ENCODE assay signal across 18 mouse cellular contexts in genomic region chr6:140677960-140678359, GRCm38 (mm10). TPM values are rescaled to one million over a fixed set of nuclear protein-coding genes. Genes with fewer than 3 reads are reported as not detected.
DNase-seq lines count a peak whose midpoint lies in the region; ATAC-seq and TF ChIP-seq lines count a peak whose summit lies in the region.
"Had no signal": no experiment of that assay in that cellular context is flagged by ENCODE, and none has a peak within 500 bp of the region (broad histone marks: within the 10 kb centered on the region; RNA-seq: fewer than 3 reads in every experiment).

No protein-coding gene starts in this region.

- no peak for ATAC-seq in lung, embryonic 15.5 days (ENCODE audit: borderline replicate concordance, extremely low read depth, low FRiP score, low TSS enrichment)
- peak; percentile 40; the same call in 1 of the 2 replicates for ATAC-seq in kidney, embryonic 14.5 days (ENCODE audit: low FRiP score, low TSS enrichment)
- no peak for ATAC-seq in limb, embryonic 13.5 days (ENCODE audit: low FRiP score, low read depth)
- ATAC-seq: intestine, embryonic 15.5 days had no signal

- no peaks in the 10 kb centered on the region for H3K27me3 ChIP-seq in lung, embryonic 15.5 days
- H3K27me3 ChIP-seq in kidney, embryonic 14.5 days (ENCODE audit: control insufficient read depth, insufficient read depth, low read length) = no peaks in the 10 kb centered on the region
- no peaks in the 10 kb centered on the region for H3K27me3 ChIP-seq in limb, embryonic 13.5 days
- H3K27me3 ChIP-seq in thymus, adult 2 months (ENCODE audit: control insufficient read depth, insufficient read depth, low read length) = no peaks in the 10 kb centered on the region
- H3K27me3 ChIP-seq: intestine, embryonic 15.5 days; neural tube, embryonic 13.5 days had no signal

- H3K9me3 ChIP-seq in lung, embryonic 15.5 days = no peaks in the 10 kb centered on the region
- H3K9me3 ChIP-seq in kidney, embryonic 14.5 days (ENCODE audit: control insufficient read depth, low read length) = no peaks in the 10 kb centered on the region
- H3K9me3 ChIP-seq in limb, embryonic 13.5 days = no peaks in the 10 kb centered on the region
- H3K9me3 ChIP-seq: intestine, embryonic 15.5 days; neural tube, embryonic 13.5 days had no signal

- no peak overlapping the region for H3K27ac ChIP-seq in lung, embryonic 15.5 days
- peak overlapping the region; percentile 76 for H3K27ac ChIP-seq in kidney, embryonic 14.5 days (ENCODE audit: low read depth, low read length)
- peak overlapping the region; percentile 61; the same call in 1 of the 2 replicates for H3K27ac ChIP-seq in limb, embryonic 13.5 days
- H3K27ac ChIP-seq in thymus, adult 2 months (ENCODE audit: control insufficient read depth, insufficient read depth, low read length) = no peak overlapping the region
- H3K27ac ChIP-seq: intestine, embryonic 15.5 days; macrophage had no signal

- peaks cover 22% of the 10 kb centered on the region for H3K4me1 ChIP-seq in lung, embryonic 15.5 days
- H3K4me1 ChIP-seq in kidney, embryonic 14.5 days (ENCODE audit: control insufficient read depth, insufficient read depth, low read length) = peaks cover 20% of the 10 kb centered on the region
- peaks cover 67% of the 10 kb centered on the region for H3K4me1 ChIP-seq in limb, embryonic 13.5 days
- peaks cover 19% of the 10 kb centered on the region for H3K4me1 ChIP-seq in thymus, adult 2 months (replicated peaks; ENCODE audit: control insufficient read depth, insufficient read depth, low read length)

- TF ChIP-seq POLR2A in thymus, adult 2 months (IDR thresholded peaks at IDR 0.05; ENCODE audit: control insufficient read depth, extremely low read depth, insufficient read depth, low read length, poor library complexity) = no peak

- peak overlapping the region; percentile 6; the same call in 1 of the 2 replicates for H3K4me2 ChIP-seq in lung, embryonic 15.5 days
- no peak overlapping the region; the same call in 1 of the 2 replicates for H3K4me2 ChIP-seq in kidney, embryonic 14.5 days (replicated peaks; ENCODE audit: low read depth, low read length)
- H3K4me2 ChIP-seq in limb, embryonic 13.5 days (replicated peaks) = no peak overlapping the region
- H3K4me2 ChIP-seq: intestine, embryonic 15.5 days had no signal

- no peak for DNase-seq in lung, postnatal 4 days
- DNase-seq in kidney, adult 11 months = peak; percentile 45
- no peak for DNase-seq in thymus, adult 2 months
- no peak for DNase-seq in cerebellum, adult 9-10 months
- DNase-seq: gastrocnemius, postnatal 10 days; heart, postnatal 36 days had no signal

- no peak overlapping the region for H3K4me3 ChIP-seq in lung, embryonic 15.5 days
- no peak overlapping the region for H3K4me3 ChIP-seq in kidney, embryonic 14.5 days (ENCODE audit: low read length)
- H3K4me3 ChIP-seq in limb, embryonic 13.5 days = no peak overlapping the region
- H3K4me3 ChIP-seq in thymus, adult 2 months (ENCODE audit: control insufficient read depth, insufficient read depth, low read length) = no peak overlapping the region
- H3K4me3 ChIP-seq: intestine, embryonic 15.5 days; neural tube, embryonic 13.5 days had no signal

- TF ChIP-seq CTCF in thymus, adult 2 months (IDR thresholded peaks at IDR 0.05; ENCODE audit: borderline replicate concordance, control insufficient read depth, extremely low read depth, insufficient read depth, low read length, poor library complexity) = no peak

- no peaks in the 10 kb centered on the region for H3K36me3 ChIP-seq in lung, embryonic 15.5 days
- no peaks in the 10 kb centered on the region for H3K36me3 ChIP-seq in kidney, embryonic 14.5 days (ENCODE audit: control insufficient read depth, insufficient read depth, low read length)
- no peaks in the 10 kb centered on the region for H3K36me3 ChIP-seq in limb, embryonic 13.5 days
- H3K36me3 ChIP-seq in thymus, adult 2 months (ENCODE audit: control insufficient read depth, insufficient read depth, low read length) = no peaks in the 10 kb centered on the region
- H3K36me3 ChIP-seq: G1E; intestine, embryonic 15.5 days; neural tube, embryonic 13.5 days had no signal

- no peak overlapping the region for H3K9ac ChIP-seq in lung, embryonic 15.5 days
- H3K9ac ChIP-seq in kidney, embryonic 14.5 days (ENCODE audit: low read depth, low read length) = no peak overlapping the region
- no peak overlapping the region for H3K9ac ChIP-seq in limb, embryonic 13.5 days
- H3K9ac ChIP-seq: forebrain, postnatal 0 days; intestine, embryonic 15.5 days; neural tube, embryonic 13.5 days had no signal

- WGBS in lung, embryonic 15.5 days = 50% methylated on average over 9 of the region's 9 CpGs
- WGBS in kidney, embryonic 14.5 days = 41% methylated on average over 9 of the region's 9 CpGs
- 68% methylated on average over 9 of the region's 9 CpGs for WGBS in limb, embryonic 13.5 days
- WGBS in thymus, adult 2 months = 92% methylated on average over 9 of the region's 9 CpGs

RNA-seq across cellular contexts. Expression of gene Gm11077, which starts 51.1 kb away (rescaled TPM):
- polyA plus RNA-seq in lung, embryonic 15.5 days (2015; fragmentation: Nextera tagmentation; extraction: Ambion mirVana) = not detected in 2 replicates
- not detected in 2 replicates for polyA plus RNA-seq in kidney, embryonic 14.5 days (2014; fragmentation: Nextera tagmentation; extraction: Ambion mirVana)
- polyA plus RNA-seq in limb, embryonic 13.5 days (2015; fragmentation: Nextera tagmentation; extraction: Ambion mirVana) = not detected in 2 replicates
- not detected in 2 replicates for polyA plus RNA-seq in thymus, adult 2 months (2012; rRNA removed)
- polyA plus RNA-seq: adrenal gland, adult 2 months; brain, embryonic 14.5 days; cerebellum, adult 2 months; forebrain, postnatal 0 days; G1E; intestine, embryonic 15.5 days; liver, embryonic 16.5 days; macrophage; neural tube, embryonic 13.5 days had no signal

RNA-seq across cellular contexts. Expression of gene Aebp2, which starts 55.5 kb away (rescaled TPM):
- polyA plus RNA-seq in lung, embryonic 15.5 days (2015; fragmentation: Nextera tagmentation; extraction: Ambion mirVana) = 8.6 and 11.5 TPM in 2 replicates
- 18.0 and 22.4 TPM in 2 replicates for polyA plus RNA-seq in kidney, embryonic 14.5 days (2014; fragmentation: Nextera tagmentation; extraction: Ambion mirVana)
- 17.7 and 18.0 TPM in 2 replicates for polyA plus RNA-seq in limb, embryonic 13.5 days (2015; fragmentation: Nextera tagmentation; extraction: Ambion mirVana)
- 56.9 and 74.2 TPM in 2 replicates for polyA plus RNA-seq in thymus, adult 2 months (2012; rRNA removed)

Comparison
In these comparisons a context has a peak if more than half of its experiments do, and no peak if none do; other contexts are left out.
1. H3K27ac ChIP-seq: peak in kidney, embryonic 14.5 days (single experiment) and limb, embryonic 13.5 days (single experiment); none in lung, embryonic 15.5 days (single experiment) and thymus, adult 2 months (single experiment).